Mouse (Mus musculus): ENCODE results near the gene Ehd4. TPM values are rescaled to one million over a fixed set of nuclear protein-coding genes. Genes with fewer than 3 reads are reported as not detected.

Gene Ehd4
- 18.9 and 19.8 TPM in 2 replicates for polyA plus RNA-seq (2015; fragmentation: Nextera tagmentation; extraction: Ambion mirVana)

- peaks cover 6% of the 10 kb centered on the region for H3K4me1 ChIP-seq (replicated peaks)
- no peaks in the 10 kb centered on the region for H3K27me3 ChIP-seq
- under 1% methylated on average over 53 of the region's 53 CpGs for WGBS
- H3K4me3 ChIP-seq, result peak within 1 kb of the TSS; percentile 70
- no peaks in the 10 kb centered on the region for H3K36me3 ChIP-seq
- H3K27ac ChIP-seq (replicated peaks), result peak within 1 kb of the TSS; percentile 61; the same call in 1 of the 2 replicates
- H3K9ac ChIP-seq, result peak within 1 kb of the TSS; percentile 54
- H3K4me2 ChIP-seq, result peak within 1 kb of the TSS; percentile 97
- peak; percentile 99 for ATAC-seq (ENCODE audit: low FRiP score, low read depth)
- no peaks in the 10 kb centered on the region for H3K9me3 ChIP-seq
Observed at GRCm38 (mm10) chr2:120154361-120154894, at the start of gene Ehd4. TSS of gene Ehd4 (minus strand) at chr2:120154606.

DNA sequence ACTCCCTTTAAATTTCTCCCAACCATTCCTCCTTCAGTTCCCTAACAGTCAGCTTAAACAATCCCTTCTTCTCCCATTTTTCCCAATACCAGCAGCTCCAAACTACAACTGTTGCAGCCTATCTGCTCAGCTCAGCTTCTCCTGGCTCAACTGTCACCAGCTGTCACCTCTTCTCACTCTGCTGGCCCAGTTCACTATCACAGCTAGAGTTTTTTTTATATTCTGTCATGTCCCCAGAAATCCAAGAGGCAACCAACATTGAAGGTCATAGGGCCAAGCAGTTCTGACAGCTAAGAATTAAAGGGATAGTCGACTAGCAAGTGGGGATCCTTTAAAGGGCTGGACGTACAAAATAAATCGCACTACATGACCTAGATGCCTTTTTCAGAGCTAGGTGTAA, 49.3 kb upstream of the Ehd4 start:
- Histone ChIP-seq H3K4me1 (replicated peaks) (no peaks in the 10 kb centered on the region), H3K9me3 (no peaks in the 10 kb centered on the region), H3K27me3 (no peaks in the 10 kb centered on the region), H3K9ac (no peak overlapping the region), H3K4me3 (no peak overlapping the region), H3K4me2 (no peak overlapping the region), H3K36me3 (no peaks in the 10 kb centered on the region), H3K27ac (replicated peaks) (no peak overlapping the region)
- ATAC-seq (ENCODE audit: low FRiP score, low read depth), result no peak
- 71% methylated on average over 3 of the region's 3 CpGs for WGBS

DNA sequence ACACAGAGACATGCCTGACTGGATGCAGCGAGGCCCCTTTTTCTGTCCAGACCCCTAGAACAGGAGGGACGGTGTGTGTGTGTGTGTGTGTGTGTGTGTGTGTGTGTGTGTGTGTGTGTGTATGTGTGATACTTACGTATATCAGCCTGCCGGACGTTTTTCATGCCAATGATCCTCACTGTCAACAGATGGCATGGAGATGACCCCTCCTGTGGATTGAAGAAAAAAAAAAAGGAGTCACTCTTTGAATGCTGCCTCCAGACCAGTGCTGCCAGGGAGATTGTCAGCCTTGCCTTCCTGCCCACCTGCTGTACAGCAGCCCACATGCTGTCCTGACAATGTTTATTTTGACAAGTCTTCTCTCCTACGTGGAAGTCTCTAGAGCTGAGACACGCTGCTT, 45.7 kb upstream of the Ehd4 start:
- H3K9me3 ChIP-seq, result no peaks in the 10 kb centered on the region
- H3K4me3 ChIP-seq, result no peak overlapping the region

DNA sequence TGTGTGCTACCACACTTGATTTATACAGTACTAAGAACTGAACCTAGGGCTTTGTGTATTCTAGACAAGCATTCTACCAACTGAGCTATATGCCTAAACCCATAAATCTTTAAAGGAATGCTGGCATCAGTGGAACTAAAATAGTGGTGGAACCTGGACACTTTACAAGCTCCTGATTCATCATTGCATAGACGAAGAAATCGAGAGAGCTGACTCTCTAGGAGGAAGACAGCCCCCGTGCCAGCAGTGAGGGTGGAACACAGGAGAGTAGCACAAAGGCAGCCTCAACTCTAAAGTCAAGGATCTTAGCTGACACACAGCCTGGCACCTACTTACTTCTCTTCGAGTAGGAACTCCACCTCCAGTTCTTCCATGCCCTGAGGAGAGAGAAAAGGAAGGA, 33.8 kb upstream of the Ehd4 start:
- no peaks in the 10 kb centered on the region for H3K9me3 ChIP-seq
- no peak overlapping the region for H3K4me2 ChIP-seq
- no peaks in the 10 kb centered on the region for H3K4me1 ChIP-seq (replicated peaks)
- H3K4me3 ChIP-seq, result no peak overlapping the region
- no peak for ATAC-seq (ENCODE audit: low FRiP score, low read depth)
- WGBS, result 87% methylated on average over 4 of the region's 4 CpGs
- H3K27me3 ChIP-seq, result no peaks in the 10 kb centered on the region
- no peak overlapping the region for H3K27ac ChIP-seq (replicated peaks)
- no peaks in the 10 kb centered on the region for H3K36me3 ChIP-seq
- no peak overlapping the region for H3K9ac ChIP-seq

More for the DNA sequence above, 45.7 kb upstream of the Ehd4 start:
- Histone ChIP-seq H3K36me3 (no peaks in the 10 kb centered on the region), H3K9ac (no peak overlapping the region), H3K27ac (replicated peaks) (no peak overlapping the region), H3K27me3 (no peaks in the 10 kb centered on the region), H3K4me2 (no peak overlapping the region), H3K4me1 (replicated peaks) (no peaks in the 10 kb centered on the region)
- 62% methylated on average over 3 of the region's 7 CpGs for WGBS
- no peak for ATAC-seq (ENCODE audit: low FRiP score, low read depth)

GRCm38 (mm10) chr2:120187583-120187982, 33.2 kb upstream of the Ehd4 start:
- ATAC-seq (ENCODE audit: low FRiP score, low read depth), result no peak
- no peaks in the 10 kb centered on the region for H3K4me1 ChIP-seq (replicated peaks)
- H3K36me3 ChIP-seq, result no peaks in the 10 kb centered on the region
- 95% methylated on average over 1 of the region's 1 CpGs for WGBS
- no peak overlapping the region for H3K4me3 ChIP-seq
- no peaks in the 10 kb centered on the region for H3K9me3 ChIP-seq
- no peak overlapping the region for H3K9ac ChIP-seq
- H3K4me2 ChIP-seq, result no peak overlapping the region
- H3K27ac ChIP-seq (replicated peaks), result no peak overlapping the region
- no peaks in the 10 kb centered on the region for H3K27me3 ChIP-seq

- 84% methylated on average over 6 of the region's 6 CpGs for WGBS
- no peak overlapping the region for H3K4me3 ChIP-seq
- no peak overlapping the region for H3K9ac ChIP-seq
Observed at GRCm38 (mm10) chr2:120185527-120186276, 31.3 kb upstream of the Ehd4 start.

DNA sequence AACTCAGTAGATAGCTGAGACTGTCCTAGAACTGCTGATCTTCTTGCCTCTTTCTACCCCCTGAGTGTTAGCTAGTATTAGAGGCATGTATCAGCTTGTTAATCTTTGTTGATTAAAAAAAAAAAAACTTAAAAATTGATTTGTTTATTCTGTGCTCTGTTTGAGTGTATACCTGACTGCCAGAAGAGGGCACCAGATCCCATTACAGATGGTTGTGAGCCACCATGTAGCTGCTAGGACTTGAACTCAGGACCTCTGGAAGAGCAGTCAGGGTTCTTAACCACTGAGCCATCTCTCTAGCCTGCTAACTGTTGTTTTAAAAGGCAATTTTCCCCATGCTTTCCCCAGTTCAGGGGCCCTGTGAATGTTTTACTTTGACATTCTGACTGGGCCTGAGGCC, 24.5 kb upstream of the Ehd4 start:
- Histone ChIP-seq H3K27ac (replicated peaks) (no peak overlapping the region), H3K4me1 (replicated peaks) (no peaks in the 10 kb centered on the region), H3K4me2 (no peak overlapping the region), H3K27me3 (no peaks in the 10 kb centered on the region), H3K9ac (no peak overlapping the region), H3K36me3 (no peaks in the 10 kb centered on the region), H3K9me3 (no peaks in the 10 kb centered on the region), H3K4me3 (no peak overlapping the region)
- no peak for ATAC-seq (ENCODE audit: low FRiP score, low read depth)

More at GRCm38 (mm10) chr2:120185527-120186276, 31.3 kb upstream of the Ehd4 start:
- Histone ChIP-seq H3K9me3 (no peaks in the 10 kb centered on the region), H3K36me3 (no peaks in the 10 kb centered on the region), H3K27me3 (no peaks in the 10 kb centered on the region), H3K27ac (replicated peaks) (no peak overlapping the region), H3K4me2 (no peak overlapping the region), H3K4me1 (replicated peaks) (no peaks in the 10 kb centered on the region)
- ATAC-seq (ENCODE audit: low FRiP score, low read depth), result no peak

GRCm38 (mm10) chr2:120173718-120174117, 19.3 kb upstream of the Ehd4 start:
- Histone ChIP-seq H3K36me3 (no peaks in the 10 kb centered on the region), H3K4me1 (replicated peaks) (no peaks in the 10 kb centered on the region), H3K9me3 (no peaks in the 10 kb centered on the region), H3K4me3 (no peak overlapping the region), H3K4me2 (no peak overlapping the region), H3K9ac (no peak overlapping the region), H3K27ac (replicated peaks) (no peak overlapping the region), H3K27me3 (no peaks in the 10 kb centered on the region)
- WGBS, result 26% methylated on average over 10 of the region's 10 CpGs
- ATAC-seq (ENCODE audit: low FRiP score, low read depth), result no peak

DNA sequence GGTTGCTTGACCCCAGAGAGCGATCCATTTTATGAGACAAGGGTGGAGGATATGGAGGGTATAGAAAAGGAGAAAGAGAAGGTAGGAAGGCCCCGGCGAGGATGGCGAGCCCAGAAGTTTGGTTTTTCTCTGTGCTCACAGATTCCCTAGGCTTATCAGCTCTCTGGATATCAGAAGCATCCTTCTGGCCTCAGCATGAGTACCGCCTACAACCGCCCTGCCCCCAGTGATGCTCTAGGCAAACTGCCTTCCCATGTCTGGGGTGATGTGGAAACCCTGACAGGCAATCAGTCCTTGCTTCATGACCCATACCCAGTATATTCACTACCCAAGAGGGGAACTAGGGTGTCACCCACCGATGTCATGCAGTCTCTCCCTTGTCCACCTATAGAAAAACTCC, 17.0 kb upstream of the Ehd4 start:
- H3K27me3 ChIP-seq, result no peaks in the 10 kb centered on the region
- no peaks in the 10 kb centered on the region for H3K9me3 ChIP-seq
- H3K27ac ChIP-seq (replicated peaks), result no peak overlapping the region
- no peaks in the 10 kb centered on the region for H3K36me3 ChIP-seq
- H3K4me3 ChIP-seq, result no peak overlapping the region
- no peaks in the 10 kb centered on the region for H3K4me1 ChIP-seq (replicated peaks)
- 96% methylated on average over 7 of the region's 7 CpGs for WGBS
- H3K9ac ChIP-seq, result no peak overlapping the region
- no peak for ATAC-seq (ENCODE audit: low FRiP score, low read depth)
- no peak overlapping the region for H3K4me2 ChIP-seq

GRCm38 (mm10) chr2:120170726-120171125, 16.3 kb upstream of the Ehd4 start:
- ATAC-seq (ENCODE audit: low FRiP score, low read depth), result no peak
- Histone ChIP-seq H3K4me2 (no peak overlapping the region), H3K27ac (replicated peaks) (no peak overlapping the region), H3K9me3 (no peaks in the 10 kb centered on the region), H3K27me3 (no peaks in the 10 kb centered on the region), H3K4me1 (replicated peaks) (no peaks in the 10 kb centered on the region), H3K9ac (no peak overlapping the region), H3K36me3 (no peaks in the 10 kb centered on the region), H3K4me3 (no peak overlapping the region)
- 54% methylated on average over 1 of the region's 1 CpGs for WGBS

DNA sequence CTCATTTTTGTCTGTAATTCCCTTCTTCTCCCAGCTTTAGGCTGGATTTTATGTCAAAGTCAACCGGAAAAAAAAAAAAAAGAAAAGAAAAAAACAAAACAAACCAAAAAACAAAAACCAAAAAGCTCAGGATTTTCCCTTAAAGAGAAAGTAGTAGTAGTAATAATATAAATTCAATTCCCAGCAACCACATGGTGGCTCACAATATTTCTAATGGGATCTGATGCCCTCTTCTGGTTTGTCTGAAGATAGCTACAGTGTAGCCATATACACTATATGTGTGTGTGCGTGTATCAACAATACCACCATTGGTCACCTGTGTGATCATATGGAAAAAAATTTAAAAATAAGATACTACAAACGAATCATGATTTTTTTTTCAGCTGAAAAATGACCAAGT, 15.0 kb upstream of the Ehd4 start:
- Histone ChIP-seq H3K4me2 (no peak overlapping the region), H3K9me3 (no peaks in the 10 kb centered on the region), H3K9ac (no peak overlapping the region), H3K36me3 (no peaks in the 10 kb centered on the region), H3K4me3 (no peak overlapping the region), H3K27ac (replicated peaks) (no peak overlapping the region), H3K27me3 (no peaks in the 10 kb centered on the region), H3K4me1 (replicated peaks) (no peaks in the 10 kb centered on the region)
- no peak for ATAC-seq (ENCODE audit: low FRiP score, low read depth)
- WGBS, result 81% methylated on average over 3 of the region's 3 CpGs

- H3K27me3 ChIP-seq, result no peaks in the 10 kb centered on the region
- no peak overlapping the region for H3K4me3 ChIP-seq
- no peak overlapping the region for H3K27ac ChIP-seq (replicated peaks)
- H3K36me3 ChIP-seq, result no peaks in the 10 kb centered on the region
- H3K4me2 ChIP-seq, result no peak overlapping the region
- no peaks in the 10 kb centered on the region for H3K9me3 ChIP-seq
- no peaks in the 10 kb centered on the region for H3K4me1 ChIP-seq (replicated peaks)
- H3K9ac ChIP-seq, result no peak overlapping the region
- no peak for ATAC-seq (ENCODE audit: low FRiP score, low read depth)
- WGBS, result 93% methylated on average over 8 of the region's 8 CpGs
Observed at GRCm38 (mm10) chr2:120167763-120168162, 13.4 kb upstream of the Ehd4 start.

- WGBS, result 79% methylated on average over 10 of the region's 10 CpGs
- H3K27ac ChIP-seq (replicated peaks), result no peak overlapping the region
- no peak overlapping the region for H3K4me2 ChIP-seq
- no peak overlapping the region for H3K4me3 ChIP-seq
- no peaks in the 10 kb centered on the region for H3K9me3 ChIP-seq
- H3K36me3 ChIP-seq, result no peaks in the 10 kb centered on the region
- no peaks in the 10 kb centered on the region for H3K27me3 ChIP-seq
- no peaks in the 10 kb centered on the region for H3K4me1 ChIP-seq (replicated peaks)
- ATAC-seq (ENCODE audit: low FRiP score, low read depth), result no peak
- H3K9ac ChIP-seq, result no peak overlapping the region
Observed at GRCm38 (mm10) chr2:120165474-120165873, 11.1 kb upstream of the Ehd4 start.

Measured in hindbrain, embryonic 15.5 days (tissue).